24 mouse cellular contexts compared by ENCODE assay signal in the genomic region with DNA sequence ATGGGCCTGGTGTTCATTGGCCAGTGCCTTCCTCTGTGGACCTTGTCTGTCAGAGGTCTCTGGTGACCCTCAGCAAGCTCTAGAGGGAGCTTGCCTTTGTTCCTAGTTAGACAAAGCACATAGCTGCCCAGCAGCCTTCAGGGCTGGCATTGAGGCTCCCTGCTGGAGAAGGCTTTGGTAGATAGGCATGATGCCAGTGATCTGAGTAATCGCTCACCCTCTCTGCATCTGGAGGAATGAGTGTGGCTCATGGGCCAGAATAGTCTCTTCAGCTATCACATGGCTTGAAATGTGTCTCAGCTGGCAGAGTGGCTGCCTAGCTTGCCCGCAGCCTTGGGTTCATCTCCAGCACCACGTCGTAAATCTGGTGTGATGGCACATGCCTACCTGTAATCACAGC. TPM values are rescaled to one million over a fixed set of nuclear protein-coding genes. Genes with fewer than 3 reads are reported as not detected.
DNase-seq lines count a peak whose midpoint lies in the region; ATAC-seq and TF ChIP-seq lines count a peak whose summit lies in the region.
"Had no signal": no experiment of that assay in that cellular context is flagged by ENCODE, and none has a peak within 500 bp of the region (broad histone marks: within the 10 kb centered on the region; RNA-seq: fewer than 3 reads in every experiment).

No protein-coding gene starts in this region.

- WGBS in intestine, postnatal 0 days: 92% methylated on average over 4 of the region's 4 CpGs
- WGBS in intestine, embryonic 15.5 days: 93% methylated on average over 4 of the region's 4 CpGs

- no peak for TF ChIP-seq CTCF in intestine, postnatal 0 days (IDR thresholded peaks at IDR 0.05; ENCODE audit: low read depth)

- no peak overlapping the region for H3K27ac ChIP-seq in intestine, postnatal 0 days (ENCODE audit: low read depth, low read length)
- H3K27ac ChIP-seq in intestine, embryonic 15.5 days: no peak overlapping the region
- H3K27ac ChIP-seq: hindbrain, embryonic 12.5 days had no signal

- H3K9ac ChIP-seq in intestine, postnatal 0 days (ENCODE audit: low read depth, low read length): no peak overlapping the region
- H3K9ac ChIP-seq in intestine, embryonic 15.5 days: no peak overlapping the region
- H3K9ac ChIP-seq: hindbrain, embryonic 12.5 days had no signal

- peaks cover 80% of the 10 kb centered on the region for H3K36me3 ChIP-seq in intestine, postnatal 0 days (ENCODE audit: control insufficient read depth, insufficient read depth)
- H3K36me3 ChIP-seq in intestine, embryonic 15.5 days: peaks cover 71% of the 10 kb centered on the region

- H3K4me1 ChIP-seq in intestine, postnatal 0 days (replicated peaks; ENCODE audit: control insufficient read depth, insufficient read depth, low read length): no peaks in the 10 kb centered on the region
- H3K4me1 ChIP-seq in intestine, embryonic 15.5 days (replicated peaks): no peaks in the 10 kb centered on the region
- H3K4me1 ChIP-seq: hindbrain, embryonic 12.5 days; megakaryocyte, embryonic 14.5 days had no signal

- H3K27me3 ChIP-seq in intestine, postnatal 0 days (replicated peaks; ENCODE audit: control insufficient read depth, insufficient read depth, low read length): no peaks in the 10 kb centered on the region
- H3K27me3 ChIP-seq in intestine, embryonic 15.5 days (replicated peaks): no peaks in the 10 kb centered on the region
- H3K27me3 ChIP-seq: hindbrain, embryonic 12.5 days had no signal

- peak; percentile 77 for ATAC-seq in frontal cortex, adult (ENCODE audit: low TSS enrichment)
- ATAC-seq in intestine, postnatal 0 days: 0 out of 2 replicates have a peak, but pooled peaks have one; percentile 8
- ATAC-seq in intestine, embryonic 15.5 days: no peak
- ATAC-seq in megakaryocyte progenitor cell, adult 5-6 weeks (replicated peaks; ENCODE audit: poor library complexity): peak; percentile 96
- ATAC-seq in erythroid progenitor cell, adult 5-6 weeks (replicated peaks; ENCODE audit: low FRiP score, poor library complexity, severe bottlenecking): no peak
- ATAC-seq in cerebellum, adult (ENCODE audit: insufficient number of reproducible peaks, low FRiP score, low TSS enrichment): no peak
- ATAC-seq: activated CD4-positive, CD25-positive, alpha-beta regulatory T cell, adult 4 months; CD4-positive, CD25-positive, alpha-beta regulatory T cell, adult 4 months; inflammation-experienced regulatory T-cells, adult 6 months; midbrain, embryonic 16.5 days had no signal

- H3K4me2 ChIP-seq in intestine, postnatal 0 days (replicated peaks; ENCODE audit: low read depth): no peak overlapping the region
- H3K4me2 ChIP-seq in intestine, embryonic 15.5 days (replicated peaks): no peak overlapping the region
- H3K4me2 ChIP-seq: hindbrain, embryonic 12.5 days; liver, embryonic 11.5 days had no signal

- DNase-seq in frontal cortex, postnatal 25 days (ENCODE audit: low spot score in 2 of 2): no peak
- peak; percentile 83 for DNase-seq in adrenal gland, adult 8-10 months
- DNase-seq: cerebellum, adult 11 months; cerebellum, postnatal 14 days; embryo, embryonic 11 days; gastrocnemius, postnatal 14 days; kidney, adult 9 months; lung, adult 18-20 months; lung, postnatal 14 days; retina, postnatal 1 day; thymus, postnatal 36 days had no signal

- 0 out of 2 replicates have a peak, but pooled peaks cover 4% of the 10 kb centered on the region for H3K9me3 ChIP-seq in intestine, postnatal 0 days (ENCODE audit: control insufficient read depth)
- no peaks in the 10 kb centered on the region for H3K9me3 ChIP-seq in intestine, embryonic 15.5 days
- H3K9me3 ChIP-seq: megakaryocyte, embryonic 14.5 days had no signal

- H3K4me3 ChIP-seq in intestine, postnatal 0 days (ENCODE audit: low read depth, low read length): no peak overlapping the region
- no peak overlapping the region for H3K4me3 ChIP-seq in intestine, embryonic 15.5 days (replicated peaks)
- H3K4me3 ChIP-seq: hindbrain, embryonic 12.5 days; megakaryocyte, embryonic 14.5 days had no signal

RNA-seq across cellular contexts. Expression of a gene that starts 16.2 kb away (rescaled TPM):
- polyA plus RNA-seq in intestine, postnatal 0 days (2015; fragmentation: Nextera tagmentation; extraction: Ambion mirVana): 34.6 and 36.8 TPM in 2 replicates
- 59.5 and 64.7 TPM in 2 replicates for polyA plus RNA-seq in intestine, embryonic 15.5 days (2015; fragmentation: Nextera tagmentation; extraction: Ambion mirVana)
- total RNA-seq in adrenal gland, adult 8-10 months (2022): 10 to 100 TPM; 44.7 to 78.5 (median 58.4) TPM
- 9.9 and 12.1 TPM in 2 replicates for total RNA-seq in megakaryocyte progenitor cell, adult 5-6 weeks (2015)
- 7.0 and 9.8 TPM in 2 replicates for total RNA-seq in megakaryocyte progenitor cell, adult 5-6 weeks (2017)
- total RNA-seq in erythroid progenitor cell, adult 5-6 weeks (2015; ENCODE audit: low replicate concordance): 8.6 and 10.5 TPM in 2 replicates
- total RNA-seq in erythroid progenitor cell, adult 5-6 weeks (2017; ENCODE audit: low replicate concordance): 1.7 and 3.8 TPM in 2 replicates

Comparison
In these comparisons a context has a peak if more than half of its experiments do, and no peak if none do; other contexts are left out.
1. ATAC-seq: peak in frontal cortex, adult (single experiment), intestine, postnatal 0 days (single experiment) and megakaryocyte progenitor cell, adult 5-6 weeks (single experiment); none in intestine, embryonic 15.5 days (single experiment), erythroid progenitor cell, adult 5-6 weeks (single experiment) and cerebellum, adult (single experiment).